Mouse (Mus musculus) heart, embryonic 14.5 days (tissue): ENCODE results near the gene Tbx1. TPM values are rescaled to one million over a fixed set of nuclear protein-coding genes. Genes with fewer than 3 reads are reported as not detected.
A peak's percentile ranks its signal among the peaks of the same experiment; 100 is the strongest.

ENCODE experiments used
- ATAC-seq: fragments of 200-750 bp; cut with Nextera tagmentation; 2 replicates; pipeline ENCODE4 v1.8.0; 2017; ENCODE audit warnings: low read depth, moderate TSS enrichment; ENCODE audit not compliant: insufficient number of reproducible peaks, insufficient read depth, low FRiP score
- H3K27ac ChIP-seq, 2 experiments: fragments of 200-500 bp in 1 of 2; fragments of 300-500 bp in 1 of 2; sonication (generic) in 1 of 2; replicated peaks in 1 of 2; 2 replicates each; pipeline ENCODE4 v1.5.1; 2012 to 2014; ENCODE audit warnings: low read depth in 2 of 2, low read length in 2 of 2, control low read depth in 1 of 2, mild to moderate bottlenecking in 1 of 2, mixed read lengths in 1 of 2; ENCODE audit not compliant: control insufficient read depth in 1 of 2, insufficient read depth in 1 of 2
- H3K27me3 ChIP-seq: fragments of 300-500 bp; sonication (generic); 2 replicates; pipeline ENCODE4 v1.6.1; 2014; ENCODE audit warnings: mild to moderate bottlenecking, low read length, control low read depth; ENCODE audit not compliant: control insufficient read depth, insufficient read depth
- H3K36me3 ChIP-seq: fragments of 300-500 bp; sonication (generic); 2 replicates; pipeline ENCODE4 v1.6.1; 2014; ENCODE audit warnings: mild to moderate bottlenecking, control low read depth, low read length, mixed read lengths; ENCODE audit not compliant: control insufficient read depth, insufficient read depth
- H3K4me1 ChIP-seq, 2 experiments: fragments of 200-500 bp in 1 of 2; fragments of 300-500 bp in 1 of 2; sonication (generic) in 1 of 2; 2 replicates each; pipeline ENCODE4 v1.6.1; 2012 to 2014; ENCODE audit warnings: low read length in 2 of 2, control low read depth in 1 of 2, mixed read lengths in 1 of 2; ENCODE audit not compliant: control insufficient read depth in 2 of 2, insufficient read depth in 2 of 2
- H3K4me2 ChIP-seq: fragments of 300-500 bp; sonication (generic); 2 replicates; pipeline ENCODE4 v1.6.1; 2014; ENCODE audit warnings: mild to moderate bottlenecking, low read length
- H3K4me3 ChIP-seq, 2 experiments: fragments of 200-500 bp in 1 of 2; fragments of 300-500 bp in 1 of 2; sonication (generic) in 1 of 2; 2 replicates each; pipeline ENCODE4 v1.5.1; 2012 to 2014; ENCODE audit warnings: low read length in 2 of 2, mild to moderate bottlenecking in 2 of 2, control low read depth in 1 of 2, low read depth in 1 of 2, moderate library complexity in 1 of 2; ENCODE audit not compliant: control insufficient read depth in 1 of 2, insufficient read depth in 1 of 2
- H3K9ac ChIP-seq: fragments of 300-500 bp; sonication (generic); 2 replicates; pipeline ENCODE4 v1.6.1; 2014; ENCODE audit warnings: mild to moderate bottlenecking, low read length
- H3K9me3 ChIP-seq: fragments of 300-500 bp; sonication (generic); 2 replicates; pipeline ENCODE4 v1.6.1; 2016; ENCODE audit warnings: low read length, control low read depth; ENCODE audit not compliant: control insufficient read depth
- WGBS: fragments of 180-500 bp; shearing (Covaris S2); extraction: QIAGEN DNeasy Blood & Tissue Kit; methylation state at CpG from one replicate; pipeline ENCODE4 v1.1.7; 2014; 5-methylcytosine and 5-hydroxymethylcytosine counted together
- polyA plus RNA-seq: library from polyadenylated mRNA; unstranded; fragments of >200 nt; fragmentation: Nextera tagmentation; extraction: Ambion mirVana; gene quantifications from 2 replicates; pipeline ENCODE4 v1.2.1, GENCODE M21; 2014

Tbx1 gene
- polyA plus RNA-seq, 1 experiment from 2014 or later, result 0.80 TPM

DNA sequence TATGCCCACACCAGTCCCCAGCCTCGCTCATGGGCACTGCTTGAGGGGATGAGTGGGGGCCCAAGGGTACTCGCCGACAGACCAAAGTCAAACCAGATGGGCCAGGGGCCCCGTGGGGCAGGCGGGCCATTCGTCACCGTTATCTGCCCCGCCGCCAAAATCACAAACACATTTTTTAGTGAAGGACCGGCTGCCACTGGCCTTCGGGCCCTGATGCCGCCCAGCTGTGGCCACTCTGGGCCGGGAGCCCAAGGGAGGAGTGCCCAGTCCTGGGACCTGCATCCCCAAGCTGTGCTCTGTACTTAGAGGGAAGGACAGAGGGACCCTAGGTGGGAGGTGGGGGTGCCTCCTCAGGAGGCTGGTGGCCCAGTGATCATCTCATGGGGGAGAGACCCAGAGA is 21.3 kb upstream of the Tbx1 start:
- H3K4me2 ChIP-seq, result no peak overlapping the region
- no peak; the same call in 1 of the 2 replicates for ATAC-seq
- no peaks in the 10 kb centered on the region for H3K36me3 ChIP-seq
- no peak overlapping the region for H3K4me3 ChIP-seq
- no peak overlapping the region for H3K27ac ChIP-seq
- H3K27me3 ChIP-seq, result peaks cover 61% of the 10 kb centered on the region
- peaks cover 5% of the 10 kb centered on the region in 2 experiments; a peak in 1 of 4 replicates for H3K4me1 ChIP-seq
- no peaks in the 10 kb centered on the region for H3K9me3 ChIP-seq
- H3K9ac ChIP-seq, result no peak overlapping the region
- 38% methylated on average over 13 of the region's 13 CpGs for WGBS

DNA sequence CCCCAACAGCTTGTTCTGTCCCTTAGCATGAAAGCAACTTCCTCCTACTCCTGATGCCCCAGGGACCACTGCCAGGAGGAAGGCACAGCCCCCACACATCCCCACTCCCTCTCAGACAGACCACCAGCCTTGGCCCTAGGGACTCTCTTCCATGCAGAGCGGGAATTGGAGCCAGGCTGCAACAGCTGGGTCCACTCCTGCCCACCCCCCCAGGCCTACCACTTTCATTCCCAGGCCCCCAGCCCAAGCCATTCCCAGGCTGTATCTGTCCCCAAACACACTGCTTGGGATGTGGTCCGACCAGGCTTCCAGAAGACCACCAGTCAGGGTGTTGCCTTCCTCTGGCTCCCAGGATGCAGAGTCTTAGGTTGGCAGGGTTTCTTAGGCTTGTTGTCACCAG is 18.6 kb upstream of the Tbx1 start:
- peaks cover 45% of the 10 kb centered on the region for H3K27me3 ChIP-seq

GRCm38 (mm10) chr16:18608226-18608625 is 17.8 kb upstream of the Tbx1 start:
- no peak overlapping the region for H3K4me3 ChIP-seq
- peaks cover 19 to 24% of the 10 kb centered on the region in 2 experiments for H3K4me1 ChIP-seq
- no peak overlapping the region for H3K4me2 ChIP-seq
- no peaks in the 10 kb centered on the region for H3K9me3 ChIP-seq
- peaks cover 38% of the 10 kb centered on the region for H3K27me3 ChIP-seq
- no peaks in the 10 kb centered on the region for H3K36me3 ChIP-seq
- no peak for ATAC-seq
- H3K9ac ChIP-seq, result no peak overlapping the region
- no peak overlapping the region for H3K27ac ChIP-seq
- WGBS, result 16% methylated on average over 11 of the region's 11 CpGs

More for the DNA sequence above, 18.6 kb upstream of the Tbx1 start:
- no peak overlapping the region for H3K9ac ChIP-seq
- no peak for ATAC-seq
- H3K4me1 ChIP-seq, result peaks cover 14 to 19% of the 10 kb centered on the region in 2 experiments
- no peak overlapping the region for H3K4me3 ChIP-seq
- H3K36me3 ChIP-seq, result no peaks in the 10 kb centered on the region
- WGBS, result 67% methylated on average over 2 of the region's 2 CpGs
- H3K9me3 ChIP-seq, result no peaks in the 10 kb centered on the region
- H3K4me2 ChIP-seq, result no peak overlapping the region
- no peak overlapping the region for H3K27ac ChIP-seq

GRCm38 (mm10) chr16:18605705-18606104 is 15.2 kb upstream of the Tbx1 start:
- peaks cover 17 to 22% of the 10 kb centered on the region in 2 experiments for H3K4me1 ChIP-seq
- 84% methylated on average over 5 of the region's 5 CpGs for WGBS
- no peak overlapping the region for H3K4me2 ChIP-seq
- H3K27ac ChIP-seq, result no peak overlapping the region
- H3K4me3 ChIP-seq, result no peak overlapping the region
- no peak overlapping the region for H3K9ac ChIP-seq
- no peaks in the 10 kb centered on the region for H3K9me3 ChIP-seq
- peaks cover 20% of the 10 kb centered on the region for H3K27me3 ChIP-seq
- H3K36me3 ChIP-seq, result no peaks in the 10 kb centered on the region
- ATAC-seq, result no peak

DNA sequence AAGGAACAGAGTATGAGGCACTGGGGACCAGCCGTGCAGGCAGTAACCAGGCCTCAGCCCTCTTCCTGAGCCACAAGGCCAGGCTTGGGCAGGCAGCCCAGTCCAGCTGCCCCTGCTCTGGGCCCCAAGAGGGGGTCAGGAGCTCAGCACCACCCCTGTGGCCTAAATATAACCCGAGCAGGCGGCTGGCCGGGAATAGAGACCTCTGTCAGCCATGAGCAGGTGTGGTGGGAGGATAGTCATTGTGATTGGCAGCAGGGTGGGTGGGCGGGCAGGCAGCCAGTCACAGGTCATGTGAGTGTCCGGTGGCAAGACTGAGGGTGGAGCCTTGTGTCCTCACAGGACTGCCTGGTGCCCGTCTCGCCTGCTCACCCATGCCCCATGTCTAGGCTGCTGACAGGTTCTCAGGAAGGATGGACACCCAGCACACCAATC is 13.8 kb upstream of the Tbx1 start:
- H3K36me3 ChIP-seq, result no peaks in the 10 kb centered on the region
- peaks cover 11% of the 10 kb centered on the region; the same call in 1 of the 2 replicates for H3K27me3 ChIP-seq
- WGBS, result 24% methylated on average over 7 of the region's 8 CpGs
- H3K4me1 ChIP-seq, result peaks cover 17 to 22% of the 10 kb centered on the region in 2 experiments
- ATAC-seq, result peak; percentile 52
- H3K4me2 ChIP-seq, result no peak overlapping the region
- H3K9me3 ChIP-seq, result no peaks in the 10 kb centered on the region
- H3K9ac ChIP-seq, result peak overlapping the region; percentile 3; the same call in 1 of the 2 replicates
- no peak overlapping the region for H3K4me3 ChIP-seq
- peak overlapping the region; percentile 56 to 70 for H3K27ac ChIP-seq

GRCm38 (mm10) chr16:18601447-18601846 is 11.0 kb upstream of the Tbx1 start:
- Histone ChIP-seq H3K27ac (no peak overlapping the region), H3K9ac (no peak overlapping the region), H3K4me2 (no peak overlapping the region), H3K36me3 (no peaks in the 10 kb centered on the region), H3K27me3 (peaks cover 14% of the 10 kb centered on the region), H3K4me1 (peaks cover 17 to 22% of the 10 kb centered on the region in 2 experiments), H3K9me3 (no peaks in the 10 kb centered on the region), H3K4me3 (no peak overlapping the region)
- no peak for ATAC-seq
- 45% methylated on average over 7 of the region's 7 CpGs for WGBS

GRCm38 (mm10) chr16:18598006-18598405 is 7.5 kb upstream of the Tbx1 start:
- ATAC-seq, result no peak

DNA sequence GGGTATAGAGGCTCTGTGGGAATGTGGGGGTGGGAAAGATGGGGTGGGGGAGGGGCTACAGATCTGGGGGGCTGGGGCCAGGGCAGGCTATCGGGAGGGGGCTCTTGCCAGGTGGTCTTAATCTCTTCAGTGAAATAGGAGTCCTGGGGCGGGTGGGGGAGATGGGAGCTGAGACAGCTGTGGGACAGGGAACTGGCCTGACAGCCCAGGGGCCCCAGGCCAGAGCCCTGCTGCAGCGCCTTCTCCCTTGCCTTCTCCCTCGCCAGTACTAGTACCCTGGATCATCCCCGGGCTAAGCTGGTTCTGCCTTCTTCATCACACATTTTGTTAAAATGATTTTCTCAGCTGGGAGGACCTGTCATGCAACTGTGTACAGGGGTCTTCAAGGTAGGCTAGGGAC is 5.8 kb upstream of the Tbx1 start:
- Histone ChIP-seq H3K4me3 (no peak overlapping the region), H3K9me3 (no peaks in the 10 kb centered on the region), H3K27ac (no peak overlapping the region), H3K4me1 (peaks cover 2 to 6% of the 10 kb centered on the region in 2 experiments; a peak in 2 of 4 replicates), H3K4me2 (no peak overlapping the region), H3K27me3 (peaks cover 52% of the 10 kb centered on the region), H3K36me3 (no peaks in the 10 kb centered on the region), H3K9ac (no peak overlapping the region)
- no peak for ATAC-seq
- 40% methylated on average over 4 of the region's 5 CpGs for WGBS

More at GRCm38 (mm10) chr16:18598006-18598405, 7.5 kb upstream of the Tbx1 start:
- Histone ChIP-seq H3K4me1 (peaks cover 3% of the 10 kb centered on the region in 2 experiments; a peak in 1 of 4 replicates), H3K9ac (no peak overlapping the region), H3K36me3 (no peaks in the 10 kb centered on the region), H3K27me3 (peaks cover 38% of the 10 kb centered on the region), H3K4me2 (no peak overlapping the region), H3K27ac (no peak overlapping the region), H3K9me3 (no peaks in the 10 kb centered on the region), H3K4me3 (no peak overlapping the region)
- WGBS, result 68% methylated on average over 3 of the region's 3 CpGs
